Mouse (Mus musculus): Measurements from ENCODE around the gene Fgfr2.

- TF ChIP-seq CTCF (IDR thresholded peaks at IDR 0.05; ENCODE audit: insufficient read depth, low read length): no peak
- no peak for TF ChIP-seq POLR2A (IDR thresholded peaks at IDR 0.05; ENCODE audit: borderline replicate concordance, extremely low read depth, low read depth, low read length)
Measured at GRCm38 (mm10) chr7:132571481-132571880, 551.7 kb downstream of the Fgfr2 start.
